Mouse (Mus musculus) MEL (cell line): ENCODE measurements around the gene Unc13a. TPM values are rescaled to one million over a fixed set of nuclear protein-coding genes. Genes with fewer than 3 reads are reported as not detected.
A peak's percentile ranks its signal among the peaks of the same experiment; 100 is the strongest.

Source experiments
- DNase-seq: peaks from one replicate; pipeline ENCODE4 v3.0.0; 2011; ENCODE audit warnings: low read depth, low spot score
- H3K27ac ChIP-seq: 2 replicates; pipeline ENCODE4 v1.5.1; 2012; ENCODE audit warnings: low read depth, mild to moderate bottlenecking, control low read depth, low read length, moderate library complexity; ENCODE audit not compliant: control insufficient read depth
- H3K27me3 ChIP-seq, 2 experiments: fragments of 150-350 bp in 1 of 2; sonication (generic) in 1 of 2; 2 replicates each; pipeline ENCODE4 v1.6.1; 2012; ENCODE audit warnings: low read length in 2 of 2, mild to moderate bottlenecking in 2 of 2, improper control_type of control experiment in 1 of 2, moderate library complexity in 1 of 2; ENCODE audit not compliant: insufficient read depth in 2 of 2, control insufficient read depth in 1 of 2
- H3K36me3 ChIP-seq, 2 experiments: 2 replicates each; pipeline ENCODE4 v1.6.1; 2012 to 2014; ENCODE audit warnings: low read length in 2 of 2, improper control_type of control experiment in 1 of 2, inconsistent platforms in 1 of 2, mild to moderate bottlenecking in 1 of 2; ENCODE audit not compliant: insufficient read depth in 2 of 2, control insufficient read depth in 1 of 2
- H3K4me1 ChIP-seq, 2 experiments: fragments of 150-350 bp in 1 of 2; sonication (generic) in 1 of 2; 2 replicates each; pipeline ENCODE4 v1.6.1; 2012; ENCODE audit warnings: low read length in 2 of 2, improper control_type of control experiment in 1 of 2, mild to moderate bottlenecking in 1 of 2; ENCODE audit not compliant: insufficient read depth in 2 of 2, control insufficient read depth in 1 of 2
- H3K4me3 ChIP-seq, 2 experiments: fragments of 150-350 bp in 1 of 2; sonication (generic) in 1 of 2; 2 replicates each; pipeline ENCODE4 v1.5.1; 2012; ENCODE audit warnings: low read depth in 2 of 2, low read length in 2 of 2, mild to moderate bottlenecking in 2 of 2, moderate library complexity in 2 of 2, control low read depth in 1 of 2, improper control_type of control experiment in 1 of 2; ENCODE audit not compliant: control insufficient read depth in 1 of 2, insufficient read depth in 1 of 2
- H3K79me2 ChIP-seq: 2 replicates; pipeline ENCODE4 v1.6.1; 2012; ENCODE audit warnings: mild to moderate bottlenecking, low read length, moderate library complexity; ENCODE audit not compliant: control insufficient read depth, poor library complexity, insufficient read depth
- H3K9ac ChIP-seq: 2 replicates; pipeline ENCODE4 v1.6.1; 2012; ENCODE audit warnings: low read depth, mild to moderate bottlenecking, control low read depth, low read length, moderate library complexity; ENCODE audit not compliant: control insufficient read depth, poor library complexity, severe bottlenecking
- H3K9me3 ChIP-seq: fragments of 150-350 bp; sonication (generic); replicated peaks from 2 replicates; pipeline ENCODE4 v1.6.1; 2012; ENCODE audit warnings: mild to moderate bottlenecking, low read length, improper control_type of control experiment, moderate library complexity; ENCODE audit not compliant: insufficient read depth
- BHLHE40 ChIP-seq: IDR thresholded peaks from 2 replicates; pipeline ENCODE4 v1.6.1; 2012; ENCODE audit warnings: low read depth, mild to moderate bottlenecking, inconsistent platforms, low read length, improper control_type of control experiment, borderline replicate concordance
- CHD2 ChIP-seq: IDR thresholded peaks from 2 replicates; pipeline ENCODE4 v1.6.1; 2011; ENCODE audit warnings: low read length, improper control_type of control experiment
- CTCF ChIP-seq, 3 experiments: IDR thresholded peaks in 2 of 3; conservative IDR thresholded peaks in 1 of 3; 2 replicates each; pipeline ENCODE4 v1.5.1; 2011 to 2012; ENCODE audit warnings: low read length in 3 of 3, low read depth in 2 of 3, mild to moderate bottlenecking in 2 of 3, improper control_type of control experiment in 1 of 3, inconsistent platforms in 1 of 3, mixed read lengths in 1 of 3, moderate library complexity in 1 of 3; ENCODE audit not compliant: control insufficient read depth in 1 of 3, insufficient read depth in 1 of 3, poor library complexity in 1 of 3, severe bottlenecking in 1 of 3
- ELF1 ChIP-seq: IDR thresholded peaks from 2 replicates; pipeline ENCODE4 v1.6.1; 2014; ENCODE audit warnings: low read depth, mild to moderate bottlenecking, inconsistent platforms, low read length, improper control_type of control experiment, moderate library complexity
- ETS1 ChIP-seq: IDR thresholded peaks from 2 replicates; pipeline ENCODE4 v1.6.1; 2012; ENCODE audit warnings: low read depth, mild to moderate bottlenecking, inconsistent platforms, low read length, improper control_type of control experiment, moderate library complexity
- GATA1 ChIP-seq: IDR thresholded peaks from 2 replicates; pipeline ENCODE4 v1.6.1; 2011; ENCODE audit warnings: low read depth, low read length, improper control_type of control experiment
- JUND ChIP-seq: IDR thresholded peaks from 2 replicates; pipeline ENCODE4 v1.6.1; 2011; ENCODE audit warnings: low read depth, mild to moderate bottlenecking, improper control_type of control experiment, low read length
- KAT2A ChIP-seq: conservative IDR thresholded peaks from 2 replicates; pipeline ENCODE4 v1.6.1; 2012; ENCODE audit warnings: low read depth, low read length, improper control_type of control experiment, inconsistent platforms
- MAFK ChIP-seq: IDR thresholded peaks from 2 replicates; pipeline ENCODE4 v1.6.1; 2011; ENCODE audit warnings: low read depth, mild to moderate bottlenecking, low read length, improper control_type of control experiment, borderline replicate concordance
- MEF2A ChIP-seq: IDR thresholded peaks from 2 replicates; pipeline ENCODE4 v1.6.1; 2014; ENCODE audit warnings: low read depth, mild to moderate bottlenecking, inconsistent platforms, low read length, improper control_type of control experiment; ENCODE audit not compliant: poor library complexity, insufficient replicate concordance, severe bottlenecking; ENCODE audit errors: extremely low read depth
- MXI1 ChIP-seq: IDR thresholded peaks from 2 replicates; pipeline ENCODE4 v1.6.1; 2011; ENCODE audit warnings: mild to moderate bottlenecking, low read depth, low read length, improper control_type of control experiment
- MYB ChIP-seq: IDR thresholded peaks from 2 replicates; pipeline ENCODE4 v1.6.1; 2011; ENCODE audit warnings: mild to moderate bottlenecking, low read depth, low read length, improper control_type of control experiment
- MYC ChIP-seq: IDR thresholded peaks from 2 replicates; pipeline ENCODE4 v1.6.1; 2011; ENCODE audit warnings: low read depth, mild to moderate bottlenecking, low read length, improper control_type of control experiment, moderate library complexity
- NRF1 ChIP-seq: IDR thresholded peaks from 2 replicates; pipeline ENCODE4 v1.6.1; 2014; ENCODE audit warnings: low read depth, mild to moderate bottlenecking, inconsistent platforms, low read length, improper control_type of control experiment, moderate library complexity; ENCODE audit not compliant: poor library complexity, insufficient read depth, severe bottlenecking
- POLR2AphosphoS5 ChIP-seq: IDR thresholded peaks from 2 replicates; pipeline ENCODE4 v1.6.1; 2012; ENCODE audit warnings: low read depth, borderline replicate concordance, mild to moderate bottlenecking, inconsistent platforms, low read length, moderate library complexity, mixed read lengths
- RCOR1 ChIP-seq: IDR thresholded peaks from 2 replicates; pipeline ENCODE4 v1.6.1; 2012; ENCODE audit warnings: low read depth, mild to moderate bottlenecking, inconsistent platforms, low read length, improper control_type of control experiment
- SIN3A ChIP-seq: IDR thresholded peaks from 2 replicates; pipeline ENCODE4 v1.6.1; 2012; ENCODE audit warnings: low read length, improper control_type of control experiment, inconsistent platforms
- SMC3 ChIP-seq: IDR thresholded peaks from 2 replicates; pipeline ENCODE4 v1.6.1; 2011; ENCODE audit warnings: low read depth, low read length, improper control_type of control experiment
- TAL1 ChIP-seq: IDR thresholded peaks from 2 replicates; pipeline ENCODE4 v1.6.1; 2012; ENCODE audit warnings: mild to moderate bottlenecking, inconsistent platforms, low read length, moderate library complexity, mixed read lengths
- TBP ChIP-seq: IDR thresholded peaks from 2 replicates; pipeline ENCODE4 v1.8.0; 2011; ENCODE audit warnings: low read depth, low read length, improper control_type of control experiment
- TCF12 ChIP-seq: IDR thresholded peaks from 2 replicates; pipeline ENCODE4 v1.6.1; 2014; ENCODE audit warnings: low read depth, mild to moderate bottlenecking, inconsistent platforms, low read length, improper control_type of control experiment, moderate library complexity
- UBTF ChIP-seq: IDR thresholded peaks from 2 replicates; pipeline ENCODE4 v1.6.1; 2012; ENCODE audit warnings: low read depth, mild to moderate bottlenecking, inconsistent platforms, low read length, improper control_type of control experiment, moderate library complexity, borderline replicate concordance; ENCODE audit not compliant: insufficient read depth
- USF1 ChIP-seq: IDR thresholded peaks from 2 replicates; pipeline ENCODE4 v1.6.1; 2014; ENCODE audit warnings: low read depth, mild to moderate bottlenecking, inconsistent platforms, low read length, improper control_type of control experiment, moderate library complexity
- USF2 ChIP-seq, 2 experiments: IDR thresholded peaks; 2 replicates each; pipeline ENCODE4 v1.6.1; 2011 to 2012; ENCODE audit warnings: improper control_type of control experiment in 2 of 2, low read length in 2 of 2, borderline replicate concordance in 1 of 2, inconsistent platforms in 1 of 2, low read depth in 1 of 2, mild to moderate bottlenecking in 1 of 2; ENCODE audit not compliant: insufficient read depth in 1 of 2
- ZC3H11A ChIP-seq: IDR thresholded peaks from 2 replicates; pipeline ENCODE4 v1.6.1; 2012; ENCODE audit warnings: low read depth, mild to moderate bottlenecking, inconsistent platforms, low read length, improper control_type of control experiment
- polyA plus RNA-seq, 2 experiments: library from polyadenylated mRNA; stranded (reverse) in 1 of 2; unstranded in 1 of 2; fragments of >175 nt in 1 of 2; fragments of >200 nt in 1 of 2; gene quantifications; 2 replicates each; pipeline versions ENCODE4 v1.2.1 to v1.2.4; 2012; ENCODE audit warnings: low replicate concordance in 2 of 2, low read depth in 1 of 2; ENCODE audit not compliant: insufficient read length in 2 of 2, insufficient read depth in 1 of 2, missing spikeins in 1 of 2
- total RNA-seq: library from RNA; depleted of rRNA; stranded (reverse); fragments of 300-350 nt; gene quantifications from 2 replicates; pipeline ENCODE4 v1.2.3, GENCODE M21; 2012

Unc13a gene
- total and polyA plus RNA-seq, 3 experiments = 0.81 to 3.6 TPM; not detected in 1

DNA sequence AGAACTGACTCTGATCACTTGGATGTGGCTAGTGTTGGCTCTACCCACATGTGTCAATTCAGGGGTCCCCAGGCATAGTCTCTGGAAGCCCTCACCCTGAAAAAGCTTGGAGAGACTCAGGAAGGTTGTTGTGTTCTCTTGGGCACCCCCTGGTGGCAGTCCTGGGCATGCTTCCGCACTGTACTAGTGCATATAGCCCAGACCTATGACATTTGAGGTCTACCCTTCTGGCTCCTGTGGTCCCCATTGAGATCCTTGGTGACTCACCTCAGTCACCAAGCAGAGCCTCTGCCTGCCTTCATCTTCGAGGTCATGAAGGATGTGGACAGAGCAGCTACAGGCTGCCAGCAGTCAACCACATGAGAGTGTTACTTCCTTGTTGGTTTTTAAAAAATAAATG lies 84.7 kb downstream of the Unc13a start:
- no peak overlapping the region for H3K27ac ChIP-seq
- H3K4me3 ChIP-seq = no peak overlapping the region
- H3K4me1 ChIP-seq = 0 out of 4 replicates have a peak, but pooled peaks cover 0 to 5% of the 10 kb centered on the region in 2 experiments
- no peaks in the 10 kb centered on the region for H3K36me3 ChIP-seq
- H3K9me3 ChIP-seq = no peaks in the 10 kb centered on the region
- no peaks in the 10 kb centered on the region for H3K27me3 ChIP-seq
- peak; percentile 38 for DNase-seq
- TF ChIP-seq SIN3A (no peak), JUND (no peak), MEF2A (no peak), TCF12 (no peak), CTCF (IDR thresholded peaks at IDR 0.05 in 2 of 3, conservative IDR thresholded peaks at IDR 0.05 in 1 of 3; ENCODE audit: control insufficient read depth in 1 of 3, insufficient read depth in 1 of 3, low read depth in 2 of 3, low read length in 3 of 3, poor library complexity in 1 of 3, severe bottlenecking in 1 of 3) (peak; percentile 52 to 69 (median 54)), MYB (no peak), ELF1 (no peak), SMC3 (peak; percentile 33; the same call in 1 of the 2 replicates), CHD2 (no peak), ZC3H11A (no peak)
- H3K9ac ChIP-seq = no peak overlapping the region
- peaks cover 4% of the 10 kb centered on the region for H3K79me2 ChIP-seq

DNA sequence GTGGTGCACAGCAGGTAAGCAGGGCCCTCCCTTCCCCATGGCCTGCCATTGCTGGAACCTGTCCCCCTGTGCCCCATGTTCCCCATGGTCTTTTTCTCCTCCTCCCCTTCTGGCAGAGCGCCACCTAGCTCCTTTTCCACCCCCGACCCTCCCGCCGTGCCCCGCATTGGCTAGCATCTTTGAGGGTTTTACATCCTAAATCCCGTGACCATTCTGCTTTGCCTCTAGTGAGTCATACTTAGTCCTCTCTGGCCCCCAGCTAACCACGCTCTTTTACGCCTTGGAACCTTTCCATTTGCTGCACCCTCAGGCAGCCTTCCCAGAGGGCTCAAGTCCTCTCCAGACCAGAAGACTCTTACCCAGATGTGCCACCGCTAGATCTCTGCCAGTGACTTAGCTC lies 91.4 kb downstream of the Unc13a start:
- TF ChIP-seq ETS1 (no peak), MAFK (no peak), GATA1 (no peak), MYB (no peak), BHLHE40 (no peak), NRF1 (no peak), MYC (no peak), TAL1 (no peak), MXI1 (no peak), KAT2A (no peak), POLR2AphosphoS5 (no peak), SIN3A (no peak), MEF2A (no peak), UBTF (no peak), USF1 (no peak), USF2 (IDR thresholded peaks at IDR 0.05; ENCODE audit: borderline replicate concordance in 1 of 2, insufficient read depth in 1 of 2, low read depth in 1 of 2, low read length in 2 of 2) (no peak), RCOR1 (no peak), TBP (no peak)
- TF ChIP-seq, all 39 proteins: peak for 0
- Histone ChIP-seq H3K27ac (no peak overlapping the region), H3K9ac (no peak overlapping the region), H3K9me3 (no peaks in the 10 kb centered on the region), H3K27me3 (no peaks in the 10 kb centered on the region), H3K79me2 (no peaks in the 10 kb centered on the region), H3K36me3 (no peaks in the 10 kb centered on the region), H3K4me3 (no peak overlapping the region), H3K4me1 (0 out of 4 replicates have a peak, but pooled peaks cover 0 to 4% of the 10 kb centered on the region in 2 experiments)
- no peak for DNase-seq
